Mouse (Mus musculus) hindbrain, embryonic 13.5 days (tissue): Measurements from ENCODE around the gene Pde9a. TPM values are rescaled to one million over a fixed set of nuclear protein-coding genes. Genes with fewer than 3 reads are reported as not detected.

Experiments
- ATAC-seq: fragments of 200-750 bp; cut with Nextera tagmentation; 2 replicates; pipeline ENCODE4 v1.8.0; 2017; ENCODE audit warnings: moderate TSS enrichment; ENCODE audit not compliant: low FRiP score
- H3K27ac ChIP-seq: fragments of 300-500 bp; sonication (generic); 2 replicates; pipeline ENCODE4 v1.5.1; 2015; ENCODE audit warnings: inconsistent platforms, mild to moderate bottlenecking, moderate library complexity
- H3K27me3 ChIP-seq: fragments of 300-500 bp; sonication (generic); 2 replicates; pipeline ENCODE4 v1.6.1; 2015; ENCODE audit warnings: mild to moderate bottlenecking, inconsistent platforms
- H3K36me3 ChIP-seq: fragments of 300-500 bp; sonication (generic); 2 replicates; pipeline ENCODE4 v1.6.1; 2015; ENCODE audit warnings: mild to moderate bottlenecking, inconsistent platforms
- H3K4me1 ChIP-seq: fragments of 300-500 bp; sonication (generic); replicated peaks from 2 replicates; pipeline ENCODE4 v1.6.1; 2015; ENCODE audit warnings: inconsistent platforms
- H3K4me2 ChIP-seq: fragments of 300-500 bp; sonication (generic); 2 replicates; pipeline ENCODE4 v1.6.1; 2015; ENCODE audit warnings: inconsistent platforms, mild to moderate bottlenecking, moderate library complexity
- H3K4me3 ChIP-seq: fragments of 300-500 bp; sonication (generic); 2 replicates; pipeline ENCODE4 v1.5.1; 2015; ENCODE audit warnings: mild to moderate bottlenecking, inconsistent platforms
- H3K9ac ChIP-seq: fragments of 300-500 bp; sonication (generic); 2 replicates; pipeline ENCODE4 v1.6.1; 2015; ENCODE audit warnings: mild to moderate bottlenecking, inconsistent platforms
- H3K9me3 ChIP-seq: fragments of 300-500 bp; sonication (generic); 2 replicates; pipeline ENCODE4 v1.6.1; 2016; ENCODE audit warnings: inconsistent platforms
- WGBS: fragments of 180-500 bp; shearing (Covaris S2); methylation state at CpG from one replicate; pipeline ENCODE4 v1.1.7; 2015; 5-methylcytosine and 5-hydroxymethylcytosine counted together
- polyA plus RNA-seq: library from polyadenylated mRNA; unstranded; fragments of >200 nt; fragmentation: Nextera tagmentation; extraction: Ambion mirVana; gene quantifications from 2 replicates; pipeline ENCODE4 v1.2.1, GENCODE M21; 2015

The Pde9a gene
- polyA plus RNA-seq, 1 experiment from 2014 or later, result 36.7 TPM

DNA sequence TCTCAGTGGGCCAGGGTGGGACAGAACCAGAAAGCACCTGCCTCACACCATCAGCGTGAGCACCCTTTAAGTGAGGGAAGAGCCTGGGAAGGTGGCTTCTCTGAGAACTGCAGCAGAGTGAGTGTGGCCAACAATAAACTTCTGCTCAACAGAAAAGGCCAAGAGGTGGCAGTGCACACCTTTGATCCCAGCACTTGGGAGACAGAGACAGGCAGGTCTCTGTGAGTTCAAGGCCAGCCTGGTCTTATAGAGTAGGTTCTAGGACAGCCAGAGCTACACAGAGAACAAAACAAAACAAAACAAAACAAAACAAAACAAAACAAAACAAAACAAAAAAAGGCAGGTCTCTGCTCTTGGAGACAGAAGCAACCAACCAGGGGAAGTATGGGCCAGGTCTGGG is 36.4 kb downstream of the Pde9a start:
- 88% methylated on average over 1 of the region's 1 CpGs for WGBS
- Histone ChIP-seq H3K4me2 (no peak overlapping the region), H3K27me3 (no peaks in the 10 kb centered on the region), H3K9ac (no peak overlapping the region), H3K9me3 (no peaks in the 10 kb centered on the region), H3K4me3 (no peak overlapping the region), H3K36me3 (peaks cover 17% of the 10 kb centered on the region), H3K4me1 (peaks cover 40% of the 10 kb centered on the region), H3K27ac (no peak overlapping the region)
- no peak for ATAC-seq

DNA sequence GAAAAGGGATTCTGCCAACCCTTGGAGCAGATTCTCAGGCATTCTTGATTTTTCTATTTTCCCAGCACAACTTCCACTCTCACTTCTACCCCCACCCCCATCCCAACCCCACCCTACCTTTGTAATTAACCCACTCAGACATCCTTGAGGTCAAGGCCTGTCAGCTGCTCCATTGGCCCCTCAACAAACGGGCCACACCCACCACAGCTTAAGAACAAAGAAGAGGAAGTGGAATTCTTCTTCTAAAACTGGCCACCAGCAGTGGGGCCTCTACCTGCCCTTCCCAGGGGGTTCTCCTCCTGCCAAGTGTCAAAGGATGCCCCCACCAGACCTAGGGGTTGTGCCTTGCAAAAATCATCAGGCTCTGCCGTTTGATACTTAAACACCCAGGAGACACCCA is 37.0 kb downstream of the Pde9a start:
- H3K4me3 ChIP-seq, result no peak overlapping the region

DNA sequence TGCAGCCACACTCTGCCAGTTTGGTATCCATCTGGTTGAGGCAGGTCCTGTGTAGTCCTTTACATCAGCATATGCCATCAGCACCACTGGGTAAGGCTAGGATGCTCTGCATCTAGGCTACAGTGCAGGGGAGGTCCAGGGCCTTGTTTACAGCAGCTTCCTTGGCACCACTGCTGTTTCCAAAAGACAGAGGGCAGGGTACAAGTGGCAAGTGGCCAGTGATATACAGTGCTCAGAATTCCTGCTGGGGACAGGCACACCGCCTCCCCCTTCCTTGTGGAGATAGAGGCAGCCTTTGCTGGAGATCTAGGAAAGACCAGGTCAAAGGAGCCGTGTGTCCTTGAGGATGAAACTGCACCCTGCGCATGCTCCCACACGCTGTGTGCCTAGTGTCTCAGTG is 38.3 kb downstream of the Pde9a start:
- peaks cover 37% of the 10 kb centered on the region for H3K4me1 ChIP-seq
- peak overlapping the region; percentile 19; the same call in 1 of the 2 replicates for H3K9ac ChIP-seq
- H3K36me3 ChIP-seq, result peaks cover 23% of the 10 kb centered on the region
- no peaks in the 10 kb centered on the region for H3K27me3 ChIP-seq
- WGBS, result 81% methylated on average over 4 of the region's 4 CpGs
- peaks cover under 1% of the 10 kb centered on the region; the same call in 1 of the 2 replicates for H3K9me3 ChIP-seq
- 0 out of 2 replicates have a peak overlapping the region, but pooled peaks have one; percentile 3 for H3K27ac ChIP-seq
- no peak overlapping the region for H3K4me2 ChIP-seq
- ATAC-seq, result 0 out of 2 replicates have a peak, but pooled peaks have one; percentile 15
- H3K4me3 ChIP-seq, result no peak overlapping the region

More for the DNA sequence above, 37.0 kb downstream of the Pde9a start:
- Histone ChIP-seq H3K9ac (no peak overlapping the region), H3K9me3 (no peaks in the 10 kb centered on the region), H3K4me2 (no peak overlapping the region), H3K27ac (no peak overlapping the region), H3K36me3 (peaks cover 16% of the 10 kb centered on the region), H3K27me3 (no peaks in the 10 kb centered on the region), H3K4me1 (peaks cover 40% of the 10 kb centered on the region)
- ATAC-seq, result no peak
- 44% methylated on average over 2 of the region's 2 CpGs for WGBS

DNA sequence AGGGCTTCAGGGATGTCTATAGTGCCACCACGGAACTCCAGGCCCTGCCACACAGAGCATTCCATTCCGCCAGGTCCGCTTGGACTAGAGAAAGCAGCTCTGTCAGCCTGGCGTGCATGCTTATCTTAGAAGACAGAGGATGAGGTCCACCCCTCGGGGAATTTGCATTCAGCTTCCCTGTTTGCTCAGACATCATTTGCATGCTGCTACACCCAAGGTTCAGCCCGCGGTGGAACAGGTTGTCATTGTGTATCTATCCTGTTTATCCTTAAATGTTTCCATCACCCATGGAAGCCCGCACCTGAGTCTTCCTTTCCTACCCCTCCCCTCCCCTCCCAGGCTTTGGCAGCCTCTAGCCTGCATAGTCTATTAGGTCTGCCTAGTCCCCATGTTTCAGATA is 38.8 kb downstream of the Pde9a start:
- Histone ChIP-seq H3K4me3 (no peak overlapping the region), H3K4me2 (no peak overlapping the region), H3K27ac (0 out of 2 replicates have a peak overlapping the region, but pooled peaks have one; percentile 3), H3K4me1 (peaks cover 34% of the 10 kb centered on the region), H3K9me3 (peaks cover 5% of the 10 kb centered on the region; the same call in 1 of the 2 replicates), H3K36me3 (peaks cover 27% of the 10 kb centered on the region), H3K9ac (no peak overlapping the region), H3K27me3 (no peaks in the 10 kb centered on the region)
- WGBS, result 42% methylated on average over 8 of the region's 8 CpGs
- 0 out of 2 replicates have a peak, but pooled peaks have one; percentile 41 for ATAC-seq

DNA sequence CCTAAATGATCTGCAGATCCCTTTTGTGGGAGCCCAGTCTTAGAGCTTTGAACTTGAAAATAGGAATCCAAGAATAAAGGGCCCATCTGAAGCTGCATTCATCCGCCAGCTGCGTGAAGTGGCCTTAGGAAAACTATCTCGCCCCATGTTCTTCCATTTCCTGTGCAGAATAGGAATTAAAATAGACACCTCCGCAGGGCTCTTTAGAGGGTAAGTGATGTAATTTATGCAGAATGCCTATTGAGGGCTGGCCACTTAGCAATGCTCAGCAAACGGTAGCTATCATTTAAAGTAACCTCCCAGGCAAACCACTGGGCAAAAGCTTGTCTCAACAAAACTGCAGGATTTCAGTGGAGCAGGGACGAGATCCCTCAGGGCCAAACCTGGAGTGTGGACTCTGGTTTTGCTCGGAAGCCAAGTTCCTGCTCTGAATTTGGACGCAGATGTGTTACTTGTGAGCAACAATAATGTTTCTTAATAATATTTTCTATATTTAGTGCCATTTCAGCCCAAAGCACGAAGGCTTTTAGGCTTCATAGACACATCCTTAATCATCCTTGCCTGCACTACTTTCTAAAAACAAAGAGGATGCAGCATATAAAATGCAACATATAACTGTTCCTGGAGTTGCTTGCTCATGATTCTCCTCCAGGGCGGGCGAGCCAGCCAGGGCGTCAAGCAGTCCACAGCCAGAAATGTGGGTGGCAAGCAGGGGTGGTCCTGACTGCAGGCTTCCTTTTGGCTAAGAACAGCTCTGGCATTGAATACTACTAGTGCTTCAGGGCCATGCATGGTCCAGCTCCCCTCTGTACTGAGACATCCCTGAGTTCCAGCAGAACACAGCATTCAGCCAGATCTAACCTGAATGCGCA is 40.1 kb downstream of the Pde9a start:
- WGBS, result 65% methylated on average over 13 of the region's 13 CpGs
- Histone ChIP-seq H3K4me1 (peaks cover 25% of the 10 kb centered on the region), H3K4me2 (no peak overlapping the region), H3K27me3 (no peaks in the 10 kb centered on the region), H3K9ac (no peak overlapping the region; the same call in 1 of the 2 replicates), H3K9me3 (peaks cover 6% of the 10 kb centered on the region; the same call in 1 of the 2 replicates), H3K36me3 (peaks cover 36% of the 10 kb centered on the region), H3K27ac (no peak overlapping the region), H3K4me3 (no peak overlapping the region)
- no peak for ATAC-seq

DNA sequence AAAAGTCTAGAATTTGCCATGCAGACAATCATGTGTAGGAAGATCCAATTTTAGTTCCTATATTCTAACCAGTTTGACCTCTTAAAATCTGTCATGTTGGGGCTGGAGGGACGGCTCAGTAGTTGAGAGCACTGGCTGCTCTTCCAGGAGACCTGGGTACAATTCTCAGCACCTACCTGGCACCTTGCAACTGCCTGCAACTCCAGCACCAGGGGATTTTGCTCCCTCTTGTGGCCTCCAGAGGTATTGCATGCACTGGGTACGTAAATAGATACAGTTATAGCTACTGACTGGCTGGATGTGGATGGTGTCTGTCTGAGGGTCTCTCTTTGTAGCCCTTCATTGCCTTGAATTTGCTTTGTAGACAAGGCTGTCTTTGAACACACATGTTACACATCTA is 43.4 kb downstream of the Pde9a start:
- no peak for ATAC-seq
- no peak overlapping the region for H3K27ac ChIP-seq

DNA sequence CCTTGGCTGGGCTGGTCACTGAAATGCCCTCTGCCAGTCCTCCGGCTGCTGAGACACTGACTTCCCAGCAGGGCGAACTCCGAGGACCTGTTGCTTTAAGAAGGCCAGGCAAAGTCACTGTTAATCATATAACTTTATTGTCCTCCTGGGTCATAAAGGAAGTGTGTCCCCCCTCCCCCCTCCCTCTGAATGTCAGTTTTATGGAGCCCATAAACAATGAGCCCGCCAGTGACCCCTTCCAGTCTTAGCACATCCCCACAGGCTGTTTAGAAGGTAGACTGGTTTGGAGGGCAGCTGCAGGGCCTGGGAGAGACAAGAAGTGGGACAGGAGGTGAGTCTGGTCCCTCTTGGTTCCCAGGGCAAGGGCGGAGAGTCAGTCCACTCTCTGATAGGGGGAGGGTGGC is 46.9 kb downstream of the Pde9a start:
- 45% methylated on average over 5 of the region's 5 CpGs for WGBS

More for the DNA sequence above, 43.4 kb downstream of the Pde9a start:
- 100% methylated on average over 2 of the region's 2 CpGs for WGBS
- Histone ChIP-seq H3K36me3 (peaks cover 28% of the 10 kb centered on the region), H3K9ac (no peak overlapping the region), H3K4me3 (no peak overlapping the region), H3K9me3 (peaks cover 6% of the 10 kb centered on the region; the same call in 1 of the 2 replicates), H3K4me2 (no peak overlapping the region), H3K4me1 (peaks cover 40% of the 10 kb centered on the region), H3K27me3 (peaks cover 6% of the 10 kb centered on the region)

DNA sequence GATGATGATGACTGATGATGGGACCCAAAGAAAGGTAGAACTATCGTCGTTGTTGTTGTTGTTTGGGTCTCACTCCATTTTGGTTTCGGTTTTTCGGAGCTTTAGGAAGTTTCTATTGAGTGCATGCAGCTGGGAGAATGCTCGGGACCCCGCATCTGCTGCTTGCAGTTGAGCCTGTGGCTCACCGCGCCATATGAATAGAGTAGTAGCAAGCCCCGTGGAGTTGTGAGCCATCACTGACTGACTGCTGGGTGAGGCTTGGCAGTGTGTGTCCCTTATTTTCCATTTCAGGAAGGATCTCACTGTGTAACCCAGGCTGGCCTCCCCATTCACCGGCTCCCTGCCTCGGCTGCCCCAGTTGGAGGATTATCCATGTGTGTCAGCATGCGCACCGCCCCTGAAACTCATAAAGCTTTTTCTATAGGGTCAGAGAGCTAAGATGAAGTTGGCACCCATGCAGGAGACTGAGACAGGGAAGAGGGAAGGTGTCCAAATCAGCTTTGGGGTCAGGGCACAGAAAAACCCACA is 47.5 kb downstream of the Pde9a start:
- H3K27me3 ChIP-seq, result peaks cover 6% of the 10 kb centered on the region
- peaks cover 41% of the 10 kb centered on the region for H3K4me1 ChIP-seq
- H3K9ac ChIP-seq, result no peak overlapping the region
- H3K9me3 ChIP-seq, result peaks cover 6% of the 10 kb centered on the region; the same call in 1 of the 2 replicates
- H3K4me3 ChIP-seq, result no peak overlapping the region
- H3K4me2 ChIP-seq, result no peak overlapping the region
- no peak overlapping the region for H3K27ac ChIP-seq
- H3K36me3 ChIP-seq, result peaks cover 27% of the 10 kb centered on the region
- 42% methylated on average over 13 of the region's 13 CpGs for WGBS
- ATAC-seq, result no peak

More for the DNA sequence above, 46.9 kb downstream of the Pde9a start:
- no peak overlapping the region for H3K4me2 ChIP-seq
- H3K27ac ChIP-seq, result no peak overlapping the region
- peaks cover 29% of the 10 kb centered on the region for H3K36me3 ChIP-seq
- H3K4me3 ChIP-seq, result no peak overlapping the region
- peaks cover 6% of the 10 kb centered on the region for H3K27me3 ChIP-seq
- no peak for ATAC-seq
- H3K9me3 ChIP-seq, result peaks cover 6% of the 10 kb centered on the region; the same call in 1 of the 2 replicates
- peaks cover 41% of the 10 kb centered on the region for H3K4me1 ChIP-seq
- H3K9ac ChIP-seq, result no peak overlapping the region

DNA sequence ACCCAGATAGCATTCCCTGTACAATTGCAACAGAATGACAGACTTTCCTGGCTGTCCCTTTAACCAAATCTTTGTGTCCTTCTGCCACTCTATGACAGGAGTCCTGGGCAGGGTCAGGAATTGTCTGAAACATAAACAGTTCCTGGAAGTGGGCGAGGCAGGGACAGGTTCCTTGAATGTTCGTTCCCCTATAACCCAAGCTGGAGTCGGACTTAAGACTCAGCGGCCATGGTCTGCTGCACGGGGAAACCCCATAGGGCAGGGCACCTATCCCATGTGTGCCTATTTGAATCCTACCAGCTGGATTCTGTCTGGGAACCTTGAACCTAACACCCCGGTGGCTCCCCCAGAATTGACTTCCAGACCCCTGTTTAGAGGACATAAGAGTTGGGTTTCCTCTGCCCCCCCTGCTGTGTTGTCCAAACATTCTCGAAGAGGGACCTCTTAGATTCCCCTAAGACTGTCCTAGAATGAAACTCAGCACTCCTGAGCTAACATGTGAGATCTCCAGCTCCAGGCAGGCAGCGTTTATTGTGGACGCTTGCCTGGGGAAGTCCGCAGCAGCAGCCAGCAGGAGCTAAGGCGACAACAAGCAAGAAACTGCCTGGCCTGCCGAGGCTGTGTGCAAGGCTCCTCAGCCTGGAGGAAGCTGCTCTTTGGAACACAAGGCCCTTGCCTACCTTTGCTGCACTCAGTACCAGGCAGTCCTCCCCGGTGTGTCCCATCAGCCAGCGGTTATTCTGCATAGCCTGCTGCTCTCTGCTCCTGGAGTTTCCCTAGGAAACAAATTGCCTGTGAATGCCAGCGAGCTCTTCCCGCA is 48.2 kb downstream of the Pde9a start:
- 14% methylated on average over 16 of the region's 16 CpGs for WGBS
- no peak overlapping the region for H3K4me3 ChIP-seq
- peaks cover 6% of the 10 kb centered on the region; the same call in 1 of the 2 replicates for H3K9me3 ChIP-seq

DNA sequence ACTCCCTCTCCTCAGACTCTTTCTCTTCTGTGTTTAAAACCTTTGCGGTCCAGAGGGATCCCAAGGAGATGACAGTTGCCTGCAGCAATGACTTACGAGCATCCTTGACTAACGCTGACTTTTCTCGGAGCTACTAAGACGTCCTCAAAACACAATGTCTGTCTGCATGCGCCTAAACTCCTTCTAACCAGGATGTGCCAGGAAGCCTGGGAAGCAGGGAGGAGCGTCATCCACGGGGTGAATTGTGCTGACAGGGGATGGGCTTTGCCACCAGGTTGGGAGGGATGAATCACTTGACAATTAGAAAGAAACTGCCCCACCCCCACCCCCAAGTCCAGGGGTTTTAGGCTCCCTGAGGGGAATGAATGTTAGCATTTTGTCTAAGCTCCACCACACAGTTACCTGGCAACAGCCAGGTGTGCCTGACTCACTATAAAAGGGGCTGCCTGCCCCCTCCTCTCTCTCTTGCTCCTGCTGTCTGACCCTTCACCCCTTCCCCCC is 48.9 kb downstream of the Pde9a start:
- Histone ChIP-seq H3K27ac (peak overlapping the region; percentile 70), H3K9ac (peak overlapping the region; percentile 62; the same call in 1 of the 2 replicates), H3K4me3 (no peak overlapping the region), H3K4me2 (peak overlapping the region; percentile 26; the same call in 1 of the 2 replicates), H3K9me3 (no peaks in the 10 kb centered on the region; the same call in 1 of the 2 replicates), H3K36me3 (peaks cover 15% of the 10 kb centered on the region), H3K27me3 (peaks cover 6% of the 10 kb centered on the region), H3K4me1 (peaks cover 41% of the 10 kb centered on the region)
- ATAC-seq, result no peak
- WGBS, result 5% methylated on average over 8 of the region's 8 CpGs

More for the DNA sequence above, 48.2 kb downstream of the Pde9a start:
- H3K4me1 ChIP-seq, result peaks cover 41% of the 10 kb centered on the region
- peaks cover 6% of the 10 kb centered on the region for H3K27me3 ChIP-seq
- no peak for ATAC-seq
- peak overlapping the region; percentile 70 for H3K27ac ChIP-seq
- peak overlapping the region; percentile 62 for H3K9ac ChIP-seq
- peak overlapping the region; percentile 26; the same call in 1 of the 2 replicates for H3K4me2 ChIP-seq
- peaks cover 22% of the 10 kb centered on the region for H3K36me3 ChIP-seq

DNA sequence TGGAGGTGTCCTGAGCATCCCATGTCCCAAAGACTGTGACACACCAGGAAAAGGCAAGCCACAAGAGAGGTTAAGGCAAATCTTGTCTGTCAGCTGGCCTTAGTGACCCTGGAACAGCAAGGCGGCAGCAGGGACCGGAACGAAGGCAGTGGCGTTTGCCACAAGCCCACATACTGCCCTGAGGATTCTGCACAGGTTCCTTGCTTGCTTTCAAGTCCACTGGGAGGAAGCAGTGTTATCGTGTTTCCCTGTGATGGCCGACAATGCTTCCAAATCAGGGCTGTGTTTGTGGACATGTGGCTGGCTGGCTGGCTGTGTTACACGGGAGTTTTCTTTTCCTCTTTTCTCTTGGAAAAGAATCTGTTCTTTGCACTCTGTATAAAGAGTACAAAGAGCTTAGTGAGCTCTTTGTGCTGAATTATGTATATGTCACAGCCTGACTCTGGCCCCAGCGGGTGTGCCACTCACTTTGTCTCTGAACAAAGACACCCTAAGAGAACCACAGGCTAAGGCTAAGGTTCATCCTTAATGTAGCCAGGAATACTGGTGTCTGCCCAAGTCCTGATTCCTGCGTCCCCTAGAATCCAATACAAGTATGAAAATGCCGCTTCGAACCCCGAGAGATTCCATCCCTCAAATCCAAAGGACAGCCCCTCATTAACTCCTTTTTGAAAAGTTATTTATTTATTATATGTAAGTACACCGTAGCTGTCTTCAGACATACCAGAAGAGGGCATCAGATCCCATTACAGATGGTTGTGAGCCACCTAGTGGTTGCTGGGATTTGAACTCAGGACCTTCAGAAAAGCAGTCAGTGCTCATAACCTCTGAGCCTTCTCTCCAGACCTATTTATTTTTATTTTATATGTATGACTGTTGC is 50.2 kb downstream of the Pde9a start:
- peaks cover 41% of the 10 kb centered on the region for H3K4me1 ChIP-seq
- WGBS, result 20% methylated on average over 13 of the region's 13 CpGs
- H3K9me3 ChIP-seq, result no peaks in the 10 kb centered on the region
- peak overlapping the region; percentile 0; the same call in 1 of the 2 replicates for H3K9ac ChIP-seq
- peaks cover 6% of the 10 kb centered on the region for H3K27me3 ChIP-seq
- H3K4me2 ChIP-seq, result no peak overlapping the region
- peaks cover 10% of the 10 kb centered on the region; the same call in 1 of the 2 replicates for H3K36me3 ChIP-seq
- ATAC-seq, result no peak
- H3K4me3 ChIP-seq, result no peak overlapping the region
- H3K27ac ChIP-seq, result peak overlapping the region; percentile 52
